Comparison of ENCODE assay signal across 8 mouse cellular contexts in the genomic region with DNA sequence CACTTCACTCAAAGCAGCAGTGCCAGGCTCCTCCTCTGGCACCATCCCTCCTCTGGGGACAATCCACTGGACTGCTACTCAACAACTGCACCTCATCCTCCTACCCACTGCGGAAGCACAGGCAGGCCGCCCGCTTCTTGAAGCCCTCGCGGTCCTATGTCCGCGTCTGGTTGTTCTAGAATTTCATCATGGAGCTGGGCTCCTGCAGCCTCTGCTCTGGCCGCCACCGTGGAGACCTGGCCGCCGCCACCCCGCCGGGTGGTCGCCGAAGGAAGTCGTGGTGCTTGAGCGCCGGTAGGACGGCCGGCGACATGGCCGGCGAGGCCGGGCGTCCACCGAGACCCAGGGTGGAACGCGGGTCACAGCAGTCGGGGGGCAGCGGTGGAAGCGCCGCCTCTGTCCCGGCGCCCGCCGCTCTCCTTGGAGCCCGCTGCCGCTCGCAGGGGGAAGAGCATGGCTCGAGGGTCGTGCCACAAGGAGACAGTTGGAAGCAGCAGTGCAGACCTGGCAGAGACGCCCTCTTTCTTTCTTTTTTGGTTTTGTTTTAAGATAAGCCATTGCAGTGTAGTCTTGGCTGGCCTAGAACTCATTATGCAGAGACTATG. TPM values are rescaled to one million over a fixed set of nuclear protein-coding genes. Genes with fewer than 3 reads are reported as not detected.
DNase-seq lines count a peak whose midpoint lies in the region; TF ChIP-seq lines count a peak whose summit lies in the region.

No protein-coding gene starts in this region.

- peak; percentile 6 to 18 for DNase-seq in heart, adult 2 months
- DNase-seq in heart, postnatal 25 days (ENCODE audit: low spot score) = no peak
- DNase-seq in thymus, postnatal 14 days = peak; percentile 6
- no peak for DNase-seq in thymus, adult 18-20 months
- peak; percentile 6 to 23 for DNase-seq in heart, postnatal 10 days
- peak; percentile 26 for DNase-seq in mesoderm, embryonic 11.5 days (ENCODE audit: low read depth, low spot score)
- DNase-seq in urinary bladder, postnatal 10 days (ENCODE audit: low spot score) = no peak
- DNase-seq in left cerebral cortex, postnatal 36 days (ENCODE audit: low spot score in 2 of 2) = no peak

- no peaks in the 10 kb centered on the region for H3K27me3 ChIP-seq in heart, adult 2 months (ENCODE audit: control insufficient read depth, insufficient read depth, low read length)

- WGBS in heart, adult 2 months = 59% methylated on average over 42 of the region's 42 CpGs

- no peak for TF ChIP-seq CTCF in heart, adult 2 months (IDR thresholded peaks at IDR 0.05)

- no peak for TF ChIP-seq POLR2A in heart, adult 2 months (IDR thresholded peaks at IDR 0.05; ENCODE audit: insufficient read depth, low read depth, low read length)

- TF ChIP-seq EP300 in heart, adult 2 months (IDR thresholded peaks at IDR 0.05; ENCODE audit: insufficient read depth, low read depth, low read length) = no peak

- H3K27ac ChIP-seq in heart, adult 2 months = no peak overlapping the region

- no peaks in the 10 kb centered on the region for H3K4me1 ChIP-seq in heart, adult 2 months (ENCODE audit: control insufficient read depth, insufficient read depth, low read length)

- H3K9ac ChIP-seq in heart, adult 2 months (ENCODE audit: low read depth, low read length) = no peak overlapping the region

- peaks cover 2% of the 10 kb centered on the region; the same call in 1 of the 2 replicates for H3K36me3 ChIP-seq in heart, adult 2 months (ENCODE audit: control insufficient read depth, insufficient read depth, low read length)

- H3K79me2 ChIP-seq in heart, adult 2 months (replicated peaks; ENCODE audit: control insufficient read depth, insufficient read depth, low read length) = no peaks in the 10 kb centered on the region

- no peak overlapping the region for H3K4me3 ChIP-seq in heart, adult 2 months

- intact Hi-C loops in heart, adult 2 months (cut with DNase I) = no loop called here
- intact Hi-C loops in heart, postnatal 25 days (cut with DNase I) = no loop called here
- intact Hi-C loops in heart, postnatal 10 days (cut with DNase I) = no loop called here
- intact Hi-C loops in left cerebral cortex, postnatal 36 days (cut with DNase I) = no loop called here

RNA-seq across cellular contexts. Expression of gene Pdxdc1, which starts 34.9 kb away (rescaled TPM):
- 10 to 100 TPM; 71.3 to 92.7 TPM for total RNA-seq in heart, adult 2 months (2021)
- polyA plus RNA-seq in heart, adult 2 months (2012; rRNA removed) = 67.3 and 111 TPM in 2 replicates
- 10 to 100 TPM; 73.2 to 75.2 TPM for total RNA-seq in heart, postnatal 25 days (2021)
- total RNA-seq in heart, postnatal 10 days (2021) = 10 to 100 TPM; 78.5 to 80.1 TPM
- total RNA-seq in left cerebral cortex, postnatal 36 days (2021) = 10 to 100 TPM; 72.7 to 81.6 TPM

RNA-seq across cellular contexts. Expression of gene Mpv17l, which starts 34.9 kb away (rescaled TPM):
- 1 to 10 TPM; 1.1 to 1.4 TPM for total RNA-seq in heart, adult 2 months (2021)
- 1.6 and 2.3 TPM in 2 replicates for polyA plus RNA-seq in heart, adult 2 months (2012; rRNA removed)
- under 1 TPM; 0.45 to 0.81 TPM for total RNA-seq in heart, postnatal 25 days (2021)
- total RNA-seq in heart, postnatal 10 days (2021) = 1 to 10 TPM in 1 of 2 experiments, under 1 TPM in 1; 0.74 to 1.3 TPM
- 10 to 100 TPM; 68.1 to 70.6 TPM for total RNA-seq in left cerebral cortex, postnatal 36 days (2021)

RNA-seq across cellular contexts. Expression of gene Ntan1, which starts 49.4 kb away (rescaled TPM):
- total RNA-seq in heart, adult 2 months (2021) = 10 to 100 TPM; 42.9 to 47.1 TPM
- polyA plus RNA-seq in heart, adult 2 months (2012; rRNA removed) = 40.2 and 46.2 TPM in 2 replicates
- 10 to 100 TPM; 47.9 to 49.4 TPM for total RNA-seq in heart, postnatal 25 days (2021)
- 10 to 100 TPM; 66.2 to 66.5 TPM for total RNA-seq in heart, postnatal 10 days (2021)
- 10 to 100 TPM; 99.3 to 99.7 TPM for total RNA-seq in left cerebral cortex, postnatal 36 days (2021)

Comparison
In these comparisons a context has a peak if more than half of its experiments do, and no peak if none do; other contexts are left out.
1. DNase-seq: peak in heart, adult 2 months (2 of 2), thymus, postnatal 14 days (single experiment), heart, postnatal 10 days (2 of 2) and mesoderm, embryonic 11.5 days (single experiment); none in heart, postnatal 25 days (single experiment), thymus, adult 18-20 months (0 of 2), urinary bladder, postnatal 10 days (single experiment) and left cerebral cortex, postnatal 36 days (0 of 2).
2. RNA of gene Mpv17l, which starts 34.9 kb away (total RNA-seq): 68.1 to 70.6 TPM in left cerebral cortex, postnatal 36 days; 1.1 to 1.4 TPM in heart, adult 2 months, 0.74 to 1.3 TPM in heart, postnatal 10 days and 0.45 to 0.81 TPM in heart, postnatal 25 days; every median in the first group is over 10 times any median in the second.